Mouse (Mus musculus) left cerebral cortex, adult 8-10 months (tissue): ENCODE measurements around the gene Nfe2l3. TPM values are rescaled to one million over a fixed set of nuclear protein-coding genes. Genes with fewer than 3 reads are reported as not detected.
"Not testable (repeated sequence)": the region's sequence is repeated elsewhere in the genome, so short reads cannot be mapped to it uniquely, and the experiment has no call there.

ENCODE experiments used
- DNase-seq, 2 experiments: peaks; one replicate each; pipeline ENCODE4 v3.0.0; 2022; ENCODE audit warnings: low spot score in 2 of 2
- total RNA-seq, 4 experiments: library from RNA; stranded (reverse); gene quantifications; 2 replicates each; pipeline ENCODE4 v1.2.4; 2022

The Nfe2l3 gene
- 1 to 10 TPM; 2.8 to 5.7 (median 4.5) TPM for total RNA-seq

DNA sequence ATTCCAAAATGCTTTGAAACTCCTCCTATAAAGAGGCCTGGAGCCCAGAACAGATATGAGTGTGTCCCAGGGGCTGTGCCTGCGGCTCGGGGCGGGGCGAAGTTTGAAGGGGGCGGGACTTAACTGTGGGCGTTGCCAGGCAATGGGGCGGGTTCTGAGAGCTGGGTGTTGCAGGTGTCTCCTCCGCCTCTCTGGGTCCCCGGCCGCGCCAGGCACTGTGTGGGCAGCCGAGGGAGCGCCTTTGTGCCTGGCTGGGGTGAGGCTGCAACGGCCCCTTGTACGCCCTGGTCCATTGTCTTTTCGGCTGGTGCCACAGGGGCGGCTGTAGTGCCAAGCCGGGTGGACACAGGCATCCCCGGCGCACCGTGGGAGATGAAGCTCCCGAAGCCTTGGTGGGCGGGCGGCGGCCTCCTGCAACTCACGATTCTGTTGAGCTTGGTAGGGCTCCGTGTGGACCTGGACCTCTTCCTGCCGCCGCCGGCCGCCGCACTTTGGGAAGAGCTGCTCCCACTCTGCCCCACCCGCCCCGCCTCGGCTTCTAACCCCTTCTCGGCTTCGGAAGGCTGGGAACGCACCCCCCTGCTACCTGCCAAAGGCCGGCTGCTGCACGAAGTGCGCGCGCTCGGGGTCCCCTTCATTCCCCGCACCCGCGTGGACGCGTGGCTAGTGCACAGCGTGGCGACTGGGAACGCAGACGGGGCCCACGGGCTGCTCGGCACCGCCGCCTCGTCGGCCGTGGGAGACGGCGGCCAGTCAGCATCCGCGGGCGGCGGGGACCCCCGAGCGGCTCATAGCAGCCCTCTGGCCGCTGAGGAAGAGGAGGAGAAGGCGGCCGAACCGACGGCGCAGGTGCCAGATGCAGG is at the start of gene Nfe2l3:
Gene Nfe2l3 (plus strand): TSS at position 136 of the 863 bp plus-strand sequence.
- peak in 1 of 2 experiments; percentile 43 for DNase-seq

DNA sequence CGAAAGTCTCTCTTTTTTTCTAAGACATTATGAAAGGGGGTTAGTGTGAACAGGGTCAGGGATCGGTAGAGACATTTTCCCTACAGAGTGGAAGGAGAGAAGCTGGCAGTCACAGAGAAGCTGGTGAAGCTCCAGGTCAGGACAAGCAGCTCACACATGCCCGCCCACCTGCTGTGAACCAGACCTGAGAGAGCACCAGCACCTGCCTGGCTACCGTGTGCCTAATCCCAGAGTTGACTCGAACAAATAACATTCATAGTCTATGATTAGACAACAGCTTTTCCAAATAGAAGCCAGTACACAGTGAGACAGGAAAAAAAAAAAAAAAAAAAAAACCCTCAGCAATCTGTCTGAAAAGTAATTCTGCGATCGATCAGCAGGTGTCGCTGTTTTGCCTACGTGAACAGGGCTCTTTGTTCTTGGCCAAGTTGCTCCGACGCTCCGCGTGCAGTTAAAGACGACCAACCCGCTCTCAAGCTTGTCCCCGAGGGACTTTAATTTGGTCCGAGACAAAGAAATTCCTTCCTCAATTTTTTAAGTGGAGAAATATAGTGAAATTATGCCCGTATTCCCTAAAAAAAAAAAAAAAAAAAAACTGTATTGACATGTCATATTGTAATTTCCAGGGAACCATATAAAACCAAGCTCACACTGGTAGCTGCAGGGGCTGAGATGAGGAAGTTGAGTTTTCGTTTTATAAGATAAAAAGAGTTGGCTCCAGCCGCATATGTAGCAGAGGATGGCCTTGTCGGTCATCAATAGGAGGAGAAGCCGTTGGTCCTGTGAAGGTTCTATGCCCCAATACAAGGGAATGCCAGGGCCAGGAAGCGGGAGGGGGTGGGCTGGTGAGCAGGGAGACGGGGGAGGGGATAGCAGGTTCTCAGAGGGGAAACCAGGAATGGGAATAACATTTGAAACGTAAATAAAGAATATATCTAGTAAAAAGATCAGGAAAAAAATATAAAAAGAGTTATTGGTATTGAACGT is 48.4 kb upstream of the Nfe2l3 start:
- DNase-seq: peak; percentile 47 to 56

DNA sequence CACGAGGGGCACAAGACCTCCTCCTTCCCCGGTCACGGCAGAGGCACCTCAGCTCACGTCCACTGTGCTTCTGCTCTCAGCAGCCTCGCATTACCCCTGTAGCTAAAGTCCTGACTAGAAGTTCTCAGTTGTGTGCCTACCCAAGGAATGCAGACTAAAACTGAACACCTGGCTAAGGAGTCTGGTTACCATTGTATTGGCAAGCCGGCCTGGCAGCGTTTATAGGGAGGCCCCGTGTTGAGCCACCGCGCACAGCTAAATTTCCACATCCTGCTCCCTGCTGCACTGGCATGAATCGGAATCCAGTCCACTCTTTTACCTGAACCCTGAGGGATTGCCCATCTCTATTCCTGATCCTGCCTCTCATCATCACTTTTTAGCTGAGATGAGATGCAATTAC is 42.0 kb upstream of the Nfe2l3 start:
- DNase-seq: no peak

DNA sequence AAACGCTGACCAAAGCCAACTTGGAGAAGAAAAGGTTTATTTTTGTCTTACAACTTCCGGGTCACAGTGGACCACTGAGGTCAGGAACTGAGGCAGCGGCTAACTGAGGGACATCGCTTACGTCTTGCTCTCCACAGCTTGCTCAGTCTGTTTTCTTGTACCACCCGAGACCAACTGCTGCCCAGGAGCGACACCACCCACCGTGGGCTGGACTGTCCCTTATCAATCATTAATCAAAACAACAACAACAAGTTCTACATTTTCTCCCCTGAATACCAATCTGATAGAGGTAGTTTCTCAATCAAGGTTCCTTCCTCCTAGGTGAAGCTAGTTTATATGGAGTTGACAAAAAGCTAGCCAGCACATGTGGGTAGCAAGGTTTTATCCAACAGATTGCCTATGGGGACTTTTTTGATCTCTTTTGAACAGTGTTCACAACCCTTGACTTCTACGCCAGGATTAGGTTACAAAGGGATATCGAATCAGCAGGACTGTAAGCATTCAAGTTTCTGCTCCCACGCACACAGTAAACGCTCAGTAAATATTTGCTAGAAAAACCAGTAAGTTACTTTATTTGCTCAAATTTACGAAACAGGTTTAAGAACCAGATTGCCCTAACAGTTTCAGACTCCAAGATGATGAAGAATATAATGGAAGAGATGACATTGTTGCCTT is 40.5 kb upstream of the Nfe2l3 start:
- no peak for DNase-seq

DNA sequence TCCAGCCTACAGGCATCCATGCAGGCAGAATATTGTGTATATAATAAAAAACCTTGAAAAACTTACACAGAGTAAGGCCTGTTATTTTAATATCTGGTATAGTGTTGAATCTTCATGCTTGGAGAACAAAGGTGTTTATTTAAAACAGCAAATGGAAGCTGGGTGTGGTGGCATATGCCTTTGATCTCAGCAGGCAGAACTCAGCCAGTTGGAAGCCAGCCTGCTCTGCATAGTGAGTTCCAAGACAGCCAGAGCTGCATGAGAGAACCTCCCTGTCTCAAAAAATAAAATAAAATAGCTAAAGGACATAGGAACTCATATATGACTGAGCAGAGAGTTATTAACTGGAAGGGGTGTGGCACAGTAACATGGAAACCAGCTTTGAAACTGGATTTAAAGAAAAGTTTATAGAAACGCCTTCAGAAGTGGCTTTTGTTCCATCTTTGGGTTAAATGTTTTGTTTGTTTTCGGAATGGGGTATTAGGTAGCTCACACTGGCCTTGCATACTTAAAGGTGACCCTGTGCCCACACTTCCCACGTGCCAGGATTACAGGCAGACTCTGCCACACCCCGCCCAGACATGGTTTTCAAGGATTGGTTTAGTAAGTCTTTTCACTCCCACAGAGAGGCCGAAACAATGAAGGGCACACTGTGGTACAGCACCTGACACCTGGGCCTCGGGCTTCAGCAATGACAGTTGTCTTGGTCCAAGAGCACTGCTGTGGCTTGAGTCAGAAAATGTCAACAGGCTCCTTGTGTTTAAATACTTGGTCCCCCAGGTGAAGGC is 38.9 kb upstream of the Nfe2l3 start:
- no peak for DNase-seq

DNA sequence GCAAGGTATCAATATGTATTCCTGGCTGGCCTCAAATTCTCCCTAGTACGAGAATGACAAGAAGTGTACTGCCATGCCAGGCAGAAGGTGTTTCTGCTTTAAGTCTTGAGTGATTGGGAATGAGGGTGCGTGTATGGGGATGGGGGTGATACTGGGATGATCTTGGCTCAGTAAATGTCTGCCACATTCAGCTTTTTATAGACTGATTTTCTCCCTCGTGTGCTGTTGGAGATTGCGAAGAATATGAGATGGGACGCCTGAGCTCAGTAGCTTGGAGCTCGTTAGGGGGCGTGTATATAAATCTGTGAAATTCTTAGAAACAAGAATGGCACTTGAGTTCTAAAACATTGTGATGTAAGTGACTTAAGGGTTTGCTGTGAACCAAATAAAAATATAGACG is 38.1 kb upstream of the Nfe2l3 start:
- DNase-seq: not testable (repeated sequence)

DNA sequence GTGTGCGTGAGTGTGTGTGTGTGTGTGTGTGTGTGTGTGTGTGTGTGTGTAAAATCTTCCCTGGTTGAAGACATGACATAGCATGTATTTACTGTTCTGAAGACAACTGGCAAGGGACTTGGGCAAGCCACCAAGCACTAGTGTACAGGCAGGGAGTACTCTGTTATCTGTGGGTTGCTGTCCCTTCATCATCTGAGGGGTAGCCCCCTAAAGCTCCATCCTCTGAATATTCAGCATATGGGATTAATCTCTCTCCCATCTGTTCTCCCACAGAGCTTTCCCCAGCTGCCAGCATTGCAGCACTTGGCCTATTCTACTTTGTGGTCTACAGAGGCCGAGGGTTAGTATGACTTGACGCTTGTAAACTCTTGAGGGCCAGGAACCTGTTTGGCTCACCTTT is 37.5 kb upstream of the Nfe2l3 start:
- not testable (repeated sequence) for DNase-seq

DNA sequence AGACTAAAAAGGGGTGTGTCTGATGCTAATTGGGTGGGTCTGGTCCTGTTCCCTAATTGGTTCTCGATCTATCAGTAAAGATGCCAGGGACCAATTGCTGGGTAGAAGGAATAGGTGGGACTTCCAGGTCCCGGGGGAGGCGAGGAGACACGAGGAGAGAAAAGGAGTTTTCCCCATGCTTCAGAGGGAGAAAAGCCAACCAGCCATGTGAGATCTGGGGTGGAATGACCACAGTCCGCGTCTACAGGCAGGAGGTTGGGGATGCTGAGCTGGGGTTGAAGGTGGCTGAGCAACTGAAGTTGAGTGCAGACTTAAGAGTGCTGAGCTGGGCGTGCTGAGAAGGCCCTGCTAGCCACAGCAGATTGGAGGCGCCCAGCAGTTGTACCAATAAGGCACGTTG is 37.0 kb upstream of the Nfe2l3 start:
- no peak for DNase-seq

DNA sequence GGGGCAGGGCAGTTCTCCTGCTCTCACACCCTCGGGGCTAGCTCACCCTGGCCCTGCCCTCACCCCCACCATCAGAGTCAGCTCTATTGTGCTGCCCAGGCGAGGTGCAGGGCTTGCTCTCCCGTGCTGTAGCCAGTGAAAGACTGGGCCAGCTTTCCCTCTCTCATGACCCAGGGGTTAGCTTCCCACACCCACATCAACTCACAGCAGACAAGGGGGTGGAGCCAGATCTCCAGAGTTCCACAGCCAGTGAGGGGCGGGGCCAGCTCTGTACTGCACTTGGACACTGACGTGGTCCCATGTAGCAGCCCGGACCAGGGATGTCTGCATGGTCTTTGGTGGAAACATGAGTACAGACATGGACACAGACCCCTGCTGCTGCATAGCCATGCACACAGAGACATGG is 33.4 kb upstream of the Nfe2l3 start:
- no peak for DNase-seq

DNA sequence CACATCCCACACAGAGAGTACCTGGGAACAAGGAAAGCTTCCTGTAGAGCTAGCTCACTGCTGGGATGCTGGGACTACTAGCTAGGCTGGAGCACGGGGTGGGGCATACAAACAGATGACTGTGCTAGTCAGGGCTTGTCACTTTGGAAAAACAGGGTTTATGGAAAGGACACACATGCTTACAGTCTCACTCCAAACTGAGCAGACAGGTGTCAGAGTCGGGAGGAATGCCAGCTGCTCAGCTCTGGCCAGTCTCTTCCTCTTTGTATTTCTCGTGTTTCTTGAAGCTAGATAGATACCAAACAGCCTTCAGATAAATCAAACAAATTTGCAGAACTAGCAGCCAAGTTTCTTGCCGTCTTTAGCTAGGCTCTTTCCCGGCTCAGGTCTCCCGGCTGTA is 31.2 kb upstream of the Nfe2l3 start:
- no peak for DNase-seq

DNA sequence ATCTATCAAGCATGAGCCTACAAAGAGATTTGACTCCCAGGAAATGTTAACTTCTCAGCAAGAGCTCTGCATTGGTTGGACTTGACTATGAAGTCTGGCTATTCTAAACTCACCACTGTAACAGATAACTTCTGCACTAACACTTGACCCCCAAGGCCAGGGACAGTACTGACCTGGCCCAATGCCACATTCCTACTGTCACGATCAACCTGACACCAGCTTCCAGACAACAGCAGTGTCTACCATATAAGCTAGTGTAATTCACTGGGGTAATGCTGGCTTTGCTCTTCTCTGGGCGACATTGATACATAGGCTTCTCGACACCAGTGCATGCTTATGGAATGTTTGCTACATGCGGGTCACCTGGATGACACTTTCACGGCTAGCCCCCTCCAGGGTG is 28.9 kb upstream of the Nfe2l3 start:
- DNase-seq: no peak

DNA sequence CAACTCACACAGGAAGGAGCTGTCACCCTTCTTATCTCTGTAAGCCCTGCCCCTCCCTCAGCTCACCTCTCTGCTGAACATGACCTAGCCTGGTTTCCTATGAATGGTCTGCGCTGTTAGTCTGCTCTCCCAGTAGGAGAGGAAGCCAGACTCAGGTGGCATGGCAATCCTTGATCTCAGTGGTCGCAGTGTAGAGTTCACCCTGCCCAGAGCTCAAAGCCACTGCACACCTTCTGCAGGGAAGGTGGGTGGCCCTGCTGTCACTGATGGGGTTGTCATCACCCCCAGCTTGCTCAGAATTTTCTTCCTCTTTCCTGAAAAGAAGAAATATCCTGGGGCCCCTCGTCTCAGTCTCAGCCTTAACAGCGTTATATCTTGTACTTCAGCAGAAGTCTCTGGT is 28.0 kb upstream of the Nfe2l3 start:
- DNase-seq: no peak

DNA sequence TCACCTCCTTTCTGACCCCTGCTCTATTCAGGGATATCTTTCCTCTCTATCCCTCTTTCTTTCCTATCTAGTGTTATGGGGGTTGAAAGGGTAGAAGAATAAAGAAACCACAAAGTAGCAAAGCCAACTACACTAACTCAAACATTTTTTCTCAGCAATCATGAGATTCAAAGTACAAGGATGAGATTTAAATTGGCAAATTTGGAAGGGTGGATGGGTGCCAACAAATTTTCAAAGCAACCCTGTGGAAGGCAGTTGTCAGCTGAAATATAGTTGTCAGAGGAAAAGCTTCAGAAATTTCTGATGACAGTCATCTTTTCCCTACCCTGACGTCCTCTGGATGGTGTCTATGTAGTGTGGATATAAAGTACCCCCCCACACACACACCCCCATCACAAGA is 16.0 kb upstream of the Nfe2l3 start:
- DNase-seq: no peak

DNA sequence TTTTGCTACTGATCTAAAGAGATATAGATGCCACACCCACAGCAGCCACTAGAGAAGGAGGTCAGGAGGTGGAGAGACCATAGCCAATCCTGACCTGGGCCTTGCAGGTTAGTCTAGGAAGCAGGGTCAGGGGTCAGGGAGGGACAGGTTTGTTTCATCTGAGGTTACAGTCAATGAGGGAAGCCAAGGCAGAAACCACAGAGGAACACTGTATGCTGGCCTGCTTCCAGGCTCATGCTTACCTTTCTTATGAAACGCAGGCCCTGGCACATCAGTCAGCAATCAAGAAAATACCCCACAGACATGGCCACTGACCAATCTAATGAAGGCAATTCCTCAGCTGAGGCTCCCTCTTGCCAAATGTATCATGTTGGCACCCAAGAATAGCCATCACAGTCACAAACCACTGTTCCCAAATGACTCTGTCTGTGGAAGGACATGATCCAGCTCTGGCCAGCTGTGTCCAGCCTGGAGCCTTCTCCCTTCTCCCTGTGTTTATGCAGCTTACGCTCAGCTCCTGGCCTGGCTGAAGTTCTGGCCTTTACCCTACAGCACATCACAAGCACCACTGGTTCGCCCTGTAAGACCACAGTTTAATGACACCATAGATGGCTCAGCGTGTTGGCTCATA is 15.0 kb upstream of the Nfe2l3 start:
- no peak for DNase-seq

DNA sequence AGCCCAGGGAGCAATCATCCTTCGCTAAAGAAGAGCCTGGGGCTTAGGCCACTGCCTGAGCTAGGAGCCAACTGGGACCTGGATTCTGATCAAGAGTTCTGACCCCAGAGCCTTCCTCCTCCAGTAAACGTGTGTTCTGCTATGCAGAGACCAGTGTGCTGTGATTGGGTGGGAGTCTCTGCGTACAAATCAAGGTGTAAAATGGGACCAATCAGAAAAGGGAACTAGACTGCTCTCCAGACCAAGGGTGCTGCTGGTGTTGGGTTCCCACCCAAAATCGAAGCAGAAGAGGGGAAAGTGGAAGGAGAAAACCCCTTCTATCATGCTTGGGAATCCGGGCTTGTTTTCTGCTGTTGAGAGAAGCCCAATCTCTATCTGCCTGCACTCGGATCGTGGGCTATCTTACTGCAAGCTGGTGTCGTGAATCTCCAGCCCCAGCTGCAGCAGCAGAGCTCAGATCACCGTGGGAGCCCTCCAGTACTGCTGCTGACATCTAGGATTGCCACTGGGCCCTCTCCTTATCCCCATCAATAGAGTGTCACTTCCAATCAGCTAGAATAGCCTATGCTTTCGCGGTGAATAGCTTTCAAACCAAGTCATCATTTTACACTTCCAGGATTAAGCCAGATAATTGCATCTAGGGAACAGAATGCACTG is 8.9 kb upstream of the Nfe2l3 start:
- DNase-seq: no peak

DNA sequence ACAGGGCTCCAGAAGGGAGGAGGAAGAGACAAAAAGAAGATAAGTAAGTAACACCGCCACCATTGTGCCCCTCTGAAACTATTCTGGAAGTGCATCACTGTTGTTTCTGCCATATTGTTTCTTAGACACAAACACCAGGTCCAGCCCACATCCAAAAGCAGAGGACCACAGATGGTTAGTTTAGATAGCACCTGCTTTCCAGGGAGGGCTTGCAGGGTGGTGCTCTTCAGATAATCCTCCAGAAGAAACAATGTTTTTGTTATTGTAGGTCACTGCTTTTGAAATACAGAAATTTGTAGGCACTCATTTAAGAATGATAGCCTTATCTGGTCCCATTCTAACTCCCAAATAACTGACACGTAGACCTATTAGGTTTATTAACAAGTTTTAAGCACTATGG is 7.9 kb upstream of the Nfe2l3 start:
- DNase-seq: no peak

DNA sequence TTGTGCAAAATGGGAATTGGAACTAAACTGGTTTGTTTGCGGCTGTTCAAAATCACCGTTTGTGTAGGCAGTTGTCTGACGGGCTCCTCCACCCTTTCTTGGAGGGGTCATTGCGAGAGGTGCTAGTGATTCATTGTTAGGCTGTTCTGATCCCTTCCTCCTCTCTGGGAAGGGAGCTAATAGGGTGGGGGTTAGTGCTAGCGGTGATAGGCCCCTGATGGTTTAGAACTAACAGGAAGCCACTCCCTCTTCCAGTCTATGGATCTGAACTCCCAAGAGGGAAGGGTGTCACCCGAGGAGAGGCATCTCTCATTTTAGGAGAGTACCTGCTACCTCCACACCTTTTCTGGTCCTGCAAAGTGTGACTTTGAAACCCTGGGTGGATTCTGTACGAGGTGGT is 1.8 kb downstream of the Nfe2l3 start:
- DNase-seq: no peak

DNA sequence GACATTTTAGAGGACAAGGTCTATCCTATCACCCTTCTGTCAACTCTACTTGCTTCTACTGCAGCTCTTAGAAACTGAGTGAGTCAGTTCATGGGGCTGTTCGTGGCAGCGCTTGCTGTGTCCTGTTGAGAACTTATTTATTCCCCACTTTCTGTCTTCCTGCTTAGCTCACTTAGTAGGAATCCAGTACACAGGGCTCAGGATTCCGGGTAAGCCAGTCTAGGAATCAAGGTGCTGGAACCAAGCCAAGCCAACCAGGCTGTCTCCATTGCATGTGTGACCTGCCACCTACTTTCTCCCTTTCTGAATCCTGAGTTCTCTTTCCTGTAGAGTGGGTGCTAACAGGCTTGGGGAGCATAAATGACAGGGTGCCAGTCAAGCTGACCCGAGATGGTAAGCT is 5.2 kb downstream of the Nfe2l3 start:
- no peak for DNase-seq

DNA sequence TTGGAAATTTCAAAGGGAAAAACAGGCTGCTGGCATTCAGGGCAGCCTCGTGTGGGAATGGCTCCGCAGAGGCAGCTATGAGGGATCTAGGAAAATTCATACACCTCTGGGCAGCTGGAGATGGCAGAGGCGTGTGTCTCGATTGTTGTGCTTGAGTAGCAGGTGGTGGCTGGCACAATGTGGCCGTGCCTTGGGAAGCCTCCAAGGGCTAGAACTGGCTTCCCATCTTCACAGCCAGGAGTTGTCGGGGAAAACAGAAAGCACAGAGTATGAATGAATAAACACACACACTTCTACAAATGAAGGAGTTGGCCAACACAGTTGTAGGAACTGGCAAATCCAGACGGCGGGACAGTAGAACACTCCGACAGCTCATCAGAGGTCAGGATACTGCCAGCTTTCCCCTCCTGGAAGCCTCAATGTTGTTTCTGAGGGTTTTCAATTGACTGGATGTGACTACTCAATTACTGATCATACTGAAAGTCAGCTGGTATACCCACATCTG is 6.4 kb downstream of the Nfe2l3 start:
- no peak for DNase-seq
